Mouse (Mus musculus) mouse embryonic stem cell (cell line): ENCODE measurements around the gene Htra3.

Source experiments
- in situ Hi-C, 2 experiments: fragments of 300-500 bp; cut with MboI; formaldehyde crosslinking; loops; 1 replicate in 1 of 2; 3 replicates in 1 of 2; pipeline ENCODE4 v1.14.3; 2019 to 2020; ENCODE audit warnings: low sequenced_read_pairs in 2 of 2, low pct_unique_long_range_greater_than_20kb in 1 of 2, mixed read lengths in 1 of 2; ENCODE audit not compliant: unreplicated experiment in 1 of 2

The Htra3 gene

DNA sequence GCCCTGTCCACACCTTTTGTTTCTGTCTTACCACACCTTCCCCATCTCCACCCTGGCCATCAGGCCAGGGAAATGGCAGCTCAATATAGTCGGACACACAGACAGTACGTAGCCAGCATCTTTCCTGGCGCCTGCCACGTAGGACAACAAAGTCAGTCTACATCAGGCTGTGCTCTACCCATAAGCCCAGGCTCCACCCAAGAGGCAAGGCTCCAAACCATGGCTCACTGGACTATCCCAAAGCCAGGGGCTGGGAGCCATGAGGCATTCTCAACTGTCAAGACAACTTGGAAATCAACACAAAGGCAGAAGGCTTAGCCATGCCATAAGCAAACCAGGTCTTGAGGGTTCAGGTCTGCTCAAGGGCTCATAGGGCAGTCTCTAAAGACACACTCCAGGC is 24.2 kb upstream of the Htra3 start:
- in situ Hi-C loops: loop anchor here in 1 of 2 experiments (5.0 kb wide), 1 partner anchor 53 kb away; the partner anchor contains the start of gene Ablim2

DNA sequence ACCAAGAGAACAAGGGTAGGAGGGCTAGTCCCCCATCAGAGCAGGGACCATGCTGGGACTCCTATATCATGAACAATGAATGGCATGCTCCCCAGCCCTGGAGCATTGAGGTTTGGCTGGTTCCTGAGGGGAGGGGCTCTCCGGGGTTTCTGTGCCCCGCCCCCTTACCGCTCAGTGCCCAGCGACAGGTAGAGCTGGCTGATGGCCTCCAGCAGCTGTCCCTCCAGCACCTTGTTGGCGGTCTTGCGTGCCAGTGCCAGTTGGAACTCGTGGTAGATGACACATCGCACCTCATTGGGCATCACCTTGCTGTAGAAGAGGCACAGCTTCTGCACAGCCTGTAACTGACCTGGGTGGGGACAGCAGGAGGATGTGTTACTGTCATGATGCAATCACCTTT is 23.6 kb upstream of the Htra3 start:
- in situ Hi-C loops: loop anchor here in 1 of 2 experiments (5.0 kb wide), 1 partner anchor 54 kb away; the partner anchor contains the start of gene Ablim2

DNA sequence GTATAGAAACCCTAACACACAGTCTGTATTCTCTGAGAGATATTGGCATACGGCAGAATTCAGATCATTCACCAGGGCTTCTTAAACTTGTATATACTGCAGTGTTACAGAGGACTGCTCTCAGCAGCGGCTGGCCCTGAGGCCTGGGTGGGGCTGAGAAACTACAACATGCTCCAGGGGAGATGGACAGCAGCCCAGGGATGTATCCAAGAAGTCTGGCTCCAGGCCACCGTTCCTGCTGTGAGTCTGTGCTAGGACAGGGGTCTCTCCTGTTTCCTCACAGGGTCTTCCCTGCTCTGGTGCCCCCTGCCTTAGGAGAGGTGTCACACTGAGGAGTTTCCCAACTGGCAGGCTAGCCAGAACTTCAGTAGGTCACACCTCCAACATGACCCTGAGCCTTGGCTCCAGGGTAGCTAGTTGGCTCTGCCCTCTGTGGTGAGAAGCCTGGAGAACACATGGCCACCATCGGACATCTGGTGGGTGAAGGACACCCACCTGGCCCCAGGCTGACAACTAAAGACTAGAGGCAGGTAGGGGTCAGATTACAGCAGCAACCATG is 23.1 kb upstream of the Htra3 start:
- in situ Hi-C loops: loop anchor here in 1 of 2 experiments (5.0 kb wide), 1 partner anchor 55 kb away; the partner anchor contains the start of gene Ablim2

DNA sequence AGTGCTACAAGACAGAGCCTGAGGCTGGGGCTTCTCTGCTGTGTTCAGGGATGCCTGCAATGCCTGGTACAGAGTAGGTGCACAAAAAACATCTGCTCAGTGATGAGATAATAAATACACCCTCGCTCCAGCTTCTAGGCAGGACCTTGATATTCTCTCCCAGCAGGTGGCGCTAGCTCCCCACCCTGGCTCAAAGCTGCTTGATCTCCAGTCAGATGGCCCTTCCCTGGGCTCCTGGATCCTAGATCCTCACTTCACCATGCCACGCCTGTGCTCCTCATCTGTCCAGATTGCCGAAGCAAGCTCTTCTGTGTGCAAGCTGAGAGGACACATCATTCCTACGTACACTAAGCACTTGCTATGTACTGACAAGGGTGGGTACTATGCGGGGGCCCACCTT is 21.5 kb upstream of the Htra3 start:
- in situ Hi-C loops: loop anchor here in 1 of 2 experiments (5.0 kb wide), 1 partner anchor 56 kb away; the partner anchor contains the start of gene Ablim2

DNA sequence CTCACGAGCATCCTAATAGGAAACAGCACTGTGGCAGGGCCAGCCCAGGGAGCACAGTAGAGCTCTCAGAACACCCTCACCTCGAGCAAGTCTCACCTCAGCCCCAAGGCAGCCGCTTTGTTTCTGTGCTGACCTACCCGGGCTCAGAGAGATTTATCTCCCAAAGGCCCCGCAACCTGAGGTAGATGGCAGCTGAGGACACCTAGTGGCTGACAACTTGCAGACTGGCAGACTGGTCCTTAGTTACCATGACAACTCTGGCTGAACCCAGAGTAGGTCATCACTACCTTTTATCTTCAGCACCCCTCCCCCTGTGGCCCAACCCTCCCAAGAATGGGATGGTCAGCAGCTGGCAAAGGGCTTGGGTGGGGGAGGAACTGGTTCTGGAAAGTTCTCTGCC is 16.2 kb upstream of the Htra3 start:
- in situ Hi-C loops: loop anchor here in 1 of 2 experiments (10.0 kb wide), 1 partner anchor 101 kb away; no protein-coding TSS in a partner anchor

DNA sequence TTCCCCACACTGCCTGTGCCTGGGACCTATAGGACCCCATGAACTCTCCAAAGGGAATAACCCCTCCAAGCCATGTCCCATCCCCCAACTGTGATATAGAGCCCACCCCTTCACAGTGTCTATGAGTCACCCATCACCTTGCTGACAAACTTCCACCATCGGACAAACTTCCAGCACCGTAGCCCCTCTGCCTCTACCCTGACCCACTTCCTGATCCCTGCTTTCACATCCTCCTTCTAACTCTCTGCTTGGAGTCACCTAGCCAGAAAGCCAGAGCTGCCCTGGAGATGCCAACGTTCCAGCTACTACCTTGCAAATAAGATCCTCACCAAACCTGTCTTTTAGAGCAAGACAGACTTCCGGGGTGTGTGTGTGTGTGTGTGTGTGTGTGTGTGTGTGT is 14.1 kb upstream of the Htra3 start:
- in situ Hi-C loops: loop anchor here (5.0 to 10.0 kb wide), 2 partner anchors 36 to 99 kb away; no protein-coding TSS in a partner anchor

DNA sequence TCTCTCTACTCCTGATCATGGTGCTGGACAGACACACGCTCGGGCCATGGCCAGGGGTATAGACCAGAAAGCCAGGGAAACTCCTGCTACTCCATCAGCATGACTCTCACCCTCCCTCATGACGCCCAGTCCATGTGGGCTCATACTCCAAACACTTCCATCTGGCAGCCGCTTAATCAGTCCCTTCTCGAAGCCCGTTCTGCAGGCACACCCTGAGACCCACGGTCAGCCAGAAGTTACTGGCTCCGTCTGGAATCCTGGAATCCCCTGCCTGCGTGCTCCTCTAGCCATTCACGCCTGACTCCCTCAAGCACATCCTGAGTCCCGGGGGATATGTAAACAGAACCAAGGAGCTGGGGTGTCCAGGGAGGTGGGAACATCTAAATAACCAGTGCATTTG is 11.7 kb upstream of the Htra3 start:
- in situ Hi-C loops: loop anchor here (5.0 to 10.0 kb wide), 2 partner anchors 34 to 96 kb away; no protein-coding TSS in a partner anchor

DNA sequence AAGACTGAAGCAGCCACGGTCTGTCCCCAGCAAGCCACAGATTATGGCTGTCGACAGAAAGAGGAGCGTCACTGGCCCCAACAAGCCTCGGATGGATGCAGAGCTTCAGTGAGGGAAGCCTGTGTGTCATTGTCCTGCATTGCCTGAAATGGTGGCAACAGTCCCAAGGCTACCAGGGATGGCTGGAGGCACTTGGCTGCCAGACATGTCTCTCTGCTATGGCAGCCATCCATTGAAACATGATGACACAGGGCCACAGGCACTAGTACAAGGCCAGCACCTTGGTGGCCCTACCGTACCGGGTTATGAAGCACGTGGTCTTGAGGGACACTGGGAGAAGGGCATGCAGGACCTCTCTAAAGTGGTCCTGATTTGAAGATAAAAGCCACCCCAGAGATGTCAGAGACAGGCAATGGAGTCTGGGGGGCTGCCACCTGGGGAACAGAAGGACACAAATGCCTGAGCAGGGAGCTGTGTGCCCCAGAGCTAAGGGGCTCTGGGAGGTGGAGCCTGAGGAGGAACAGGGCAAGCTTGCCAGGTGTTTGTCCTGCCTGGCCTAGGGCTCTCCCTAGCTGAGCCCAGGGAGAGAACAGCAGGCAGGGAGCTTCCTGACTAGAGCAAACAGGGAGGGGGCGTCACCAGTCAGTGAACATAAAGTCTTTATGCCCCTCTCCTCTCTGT is 11.0 kb upstream of the Htra3 start:
- in situ Hi-C loops: loop anchor here (5.0 to 10.0 kb wide), 2 partner anchors 33 to 96 kb away; no protein-coding TSS in a partner anchor

DNA sequence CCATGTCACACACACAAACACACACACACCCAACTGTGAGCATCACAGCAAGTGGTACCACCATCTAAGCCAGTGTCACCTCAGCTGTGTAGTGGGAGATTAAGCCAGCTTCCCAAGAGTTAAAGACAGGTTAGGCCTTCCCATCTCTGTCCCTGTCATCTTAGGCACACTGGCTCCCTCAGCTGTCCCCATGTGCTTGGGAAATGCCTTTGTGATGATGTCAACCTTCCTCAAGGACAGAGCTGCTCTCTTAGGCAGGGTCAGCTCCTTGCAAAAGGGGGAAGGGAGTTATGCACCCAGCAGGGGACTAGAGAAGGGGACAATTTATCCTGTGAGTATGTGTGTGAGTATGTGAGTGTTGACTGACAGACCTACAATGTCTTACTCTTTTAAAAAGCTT is 9.8 kb upstream of the Htra3 start:
- in situ Hi-C loops: no loop called here

DNA sequence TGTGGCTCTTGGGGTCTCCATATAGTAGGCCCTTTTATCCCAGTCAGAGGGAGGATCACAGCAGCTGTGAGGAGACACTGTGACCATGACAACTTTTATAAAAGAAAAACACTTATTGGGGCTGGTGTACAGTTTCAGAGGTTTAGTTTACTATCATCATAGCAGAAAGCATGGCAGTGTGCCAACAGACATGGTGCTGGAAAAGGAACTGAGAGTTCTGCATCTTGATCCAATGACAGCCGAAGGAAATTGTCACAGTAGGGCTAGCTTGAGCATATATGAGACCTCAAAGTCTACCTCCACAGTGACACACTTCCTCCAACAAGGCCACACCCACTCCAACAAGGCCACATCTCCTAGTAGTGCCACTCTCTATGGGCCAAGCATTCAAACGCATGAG is 9.3 kb upstream of the Htra3 start:
- in situ Hi-C loops: no loop called here

DNA sequence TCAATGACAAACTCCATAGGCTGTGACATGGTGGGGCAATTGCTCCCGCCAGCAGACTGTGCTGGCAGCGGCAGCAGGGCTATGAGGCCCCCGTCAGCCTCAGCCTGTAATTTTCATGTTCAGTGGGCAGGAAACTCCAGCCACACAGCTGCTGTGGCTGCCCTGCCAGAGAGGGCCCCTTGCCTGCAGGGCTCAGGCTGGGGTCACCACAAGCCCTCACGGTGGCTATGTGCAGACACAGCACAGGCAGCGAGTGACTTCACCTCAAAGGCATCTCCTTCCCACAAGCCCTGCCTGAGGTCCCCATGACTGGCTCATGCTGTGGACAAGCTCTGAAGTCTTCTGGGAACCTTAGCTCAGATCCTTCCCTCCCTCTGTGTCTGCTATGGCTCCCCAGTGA is 7.5 kb upstream of the Htra3 start:
- in situ Hi-C loops: no loop called here

DNA sequence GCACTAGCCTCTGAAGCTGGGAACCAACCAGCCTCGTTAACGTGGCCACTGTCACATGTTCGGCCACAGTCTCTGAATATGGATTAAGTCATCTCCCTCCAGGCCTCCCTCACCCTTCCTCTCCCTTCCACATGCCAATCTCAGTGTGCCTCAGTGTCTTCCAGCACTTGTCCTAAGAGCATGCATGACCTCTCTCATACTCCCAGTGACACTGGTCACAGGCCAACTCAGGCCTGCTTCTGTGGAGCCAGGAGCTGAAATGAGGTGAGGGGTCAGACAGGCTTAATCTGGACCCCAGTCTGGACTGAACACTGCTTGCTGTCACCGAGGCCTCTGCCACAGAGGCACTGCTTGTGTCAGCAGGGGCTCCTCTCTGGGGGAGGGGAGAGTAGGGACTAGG is 6.8 kb upstream of the Htra3 start:
- in situ Hi-C loops: no loop called here

DNA sequence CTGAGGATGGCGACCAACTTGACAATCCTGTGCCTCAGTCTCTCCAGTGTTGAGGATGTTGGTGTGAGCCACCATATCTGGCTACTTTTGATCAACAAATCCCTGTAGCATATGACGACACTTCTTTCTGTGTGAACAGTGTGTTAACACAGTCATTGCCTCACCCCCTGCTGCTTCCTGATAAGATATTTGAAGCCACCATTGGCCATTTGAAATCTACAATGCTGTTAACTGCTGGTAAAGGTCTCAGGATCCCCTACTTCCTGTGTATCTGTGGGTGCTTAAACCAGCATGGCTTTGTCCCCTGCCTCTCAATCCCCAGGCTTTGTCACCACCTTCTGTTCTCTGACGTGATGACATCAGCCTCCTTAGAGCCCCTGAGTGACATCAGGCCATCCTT is 5.5 kb upstream of the Htra3 start:
- in situ Hi-C loops: no loop called here

DNA sequence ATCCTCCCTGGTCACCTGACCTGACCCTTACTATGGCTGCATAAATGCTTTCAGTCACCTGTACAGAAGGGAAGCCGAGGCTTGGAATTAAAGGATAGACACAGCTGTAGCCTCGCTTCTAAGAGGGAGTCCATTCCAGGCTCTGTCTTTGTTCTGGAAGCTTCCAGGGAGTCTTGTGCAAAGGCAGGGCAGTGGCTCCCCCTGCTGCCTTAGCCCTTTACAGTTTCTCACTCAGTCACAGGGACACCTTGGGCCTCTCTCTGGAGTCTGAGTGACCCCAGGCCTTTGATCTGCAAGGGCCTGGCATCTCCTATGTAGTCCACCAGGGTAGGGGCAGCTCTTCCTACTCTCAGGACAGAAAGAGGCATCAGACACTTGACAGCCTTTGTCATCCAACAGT is 1.4 kb upstream of the Htra3 start:
- in situ Hi-C loops: no loop called here

DNA sequence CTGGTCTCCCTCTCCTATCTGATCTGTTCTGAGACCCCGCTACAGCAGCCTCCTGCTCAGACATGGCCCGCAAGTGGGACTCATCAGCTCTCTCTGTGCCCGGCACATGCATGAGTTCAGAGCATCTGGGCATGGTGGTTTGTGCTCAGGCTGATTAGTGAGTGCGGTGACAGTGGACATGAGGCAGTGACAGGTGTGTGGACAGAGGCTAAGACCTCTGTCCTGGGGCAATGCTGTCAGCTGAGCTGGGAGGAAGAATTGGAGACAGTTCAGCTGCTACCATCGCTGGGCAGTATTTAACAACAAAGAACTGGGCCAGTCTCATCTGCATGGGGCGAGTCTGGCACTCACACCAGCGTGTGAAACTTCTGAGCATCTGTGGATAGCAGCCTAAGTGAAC is 2.6 kb downstream of the Htra3 start:
- in situ Hi-C loops: no loop called here

DNA sequence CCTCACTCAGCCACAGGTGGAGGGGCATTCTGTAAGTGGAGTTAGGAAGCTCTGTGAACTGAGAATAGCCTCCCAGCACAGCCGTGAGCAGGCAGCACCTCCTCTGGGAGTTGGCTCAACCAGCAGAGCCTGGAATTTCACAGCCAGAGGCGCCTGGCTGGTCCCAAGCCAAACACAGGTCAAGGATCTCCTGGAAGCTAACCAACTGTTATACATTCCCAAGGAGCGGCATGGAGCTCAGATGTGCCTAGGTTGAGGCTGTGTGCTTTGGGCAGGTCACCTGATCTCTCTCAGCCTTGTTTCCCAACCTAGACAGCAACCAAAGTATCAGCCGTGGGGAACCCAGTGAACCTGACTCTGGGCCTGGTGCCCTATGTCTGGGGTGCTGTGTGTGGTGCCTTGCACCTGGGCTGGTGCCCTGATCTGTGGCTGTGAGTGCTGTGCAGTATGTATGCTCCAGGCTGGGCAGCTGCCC is 5.5 kb downstream of the Htra3 start:
- in situ Hi-C loops: no loop called here

DNA sequence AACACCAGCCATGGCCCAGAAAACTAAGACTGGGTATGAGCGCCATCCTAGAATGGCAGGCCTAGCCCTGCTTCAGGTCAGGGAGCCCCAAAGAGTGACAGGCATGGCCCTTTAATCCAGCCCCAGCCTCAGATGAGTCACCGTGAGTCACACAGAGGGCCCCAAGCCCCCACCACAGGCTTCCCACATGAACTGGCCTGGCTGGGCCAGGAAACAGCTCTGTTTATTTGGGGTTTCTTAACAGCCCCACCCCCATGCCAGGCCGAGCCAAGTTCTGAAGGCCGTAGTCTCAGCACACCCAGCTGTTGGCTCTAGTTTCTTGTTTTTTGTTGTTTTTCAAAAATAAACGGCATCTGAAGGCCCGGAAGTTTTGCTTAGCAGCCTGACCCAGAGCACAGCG is 6.5 kb downstream of the Htra3 start:
- in situ Hi-C loops: no loop called here

DNA sequence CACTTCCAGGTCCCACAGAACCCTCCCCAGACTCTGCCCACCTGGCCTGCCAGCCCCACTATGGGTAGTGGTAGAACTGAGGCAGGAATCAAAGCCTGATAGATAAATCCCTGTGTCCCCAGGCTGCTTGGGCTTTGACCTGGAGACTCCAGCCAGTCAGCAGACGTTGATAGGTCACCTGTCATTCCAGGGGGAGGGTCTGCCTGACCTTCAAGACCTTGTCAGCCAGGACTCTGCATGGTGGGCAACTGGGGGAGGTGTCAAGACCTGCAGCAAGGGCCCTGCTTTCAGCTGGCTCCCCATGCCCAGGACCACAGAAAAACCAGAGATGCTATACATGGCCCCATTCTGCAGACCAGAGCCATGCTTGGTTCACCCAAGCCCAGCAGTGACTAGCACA is 7.0 kb downstream of the Htra3 start:
- in situ Hi-C loops: no loop called here

DNA sequence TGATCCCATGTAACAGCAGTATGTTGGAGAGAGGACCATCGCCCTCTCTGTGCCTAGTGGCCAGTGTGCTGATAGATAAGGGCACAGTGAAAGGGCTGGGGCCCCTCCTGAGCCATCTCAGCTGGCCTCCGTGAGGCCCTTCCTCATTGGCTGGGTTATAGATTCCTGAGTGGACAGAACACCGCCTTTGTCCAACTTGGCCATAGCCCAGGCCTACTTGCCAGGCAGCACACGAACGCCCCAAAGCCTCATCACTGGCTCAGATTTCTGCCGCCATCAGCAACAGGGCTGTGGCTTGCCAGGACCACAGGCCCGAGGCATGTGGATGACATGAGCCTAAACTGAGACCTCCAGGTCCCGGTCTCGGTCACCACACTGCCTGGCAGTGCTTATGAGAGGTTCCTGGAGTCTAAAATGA is 8.1 kb downstream of the Htra3 start:
- in situ Hi-C loops: no loop called here

DNA sequence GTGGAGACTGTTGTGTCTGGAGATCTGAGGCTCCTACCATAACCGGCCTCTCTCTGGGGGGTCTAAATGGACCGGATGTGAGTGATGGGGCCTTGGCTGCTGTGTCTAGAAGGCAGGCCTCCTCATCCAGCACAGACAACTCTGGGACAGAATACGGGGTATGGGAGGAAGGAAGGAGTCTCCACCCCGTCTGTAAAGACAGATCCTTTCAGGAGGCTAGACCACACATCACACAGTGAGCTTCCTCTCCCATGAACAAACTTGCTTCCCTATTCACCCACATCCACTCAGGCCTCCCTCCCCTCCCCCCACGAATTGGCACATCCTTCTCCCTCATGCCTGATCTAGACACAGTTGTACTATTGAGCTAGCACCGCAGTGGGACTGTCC is 9.2 kb downstream of the Htra3 start:
- in situ Hi-C loops: no loop called here
